In the genomic region with DNA sequence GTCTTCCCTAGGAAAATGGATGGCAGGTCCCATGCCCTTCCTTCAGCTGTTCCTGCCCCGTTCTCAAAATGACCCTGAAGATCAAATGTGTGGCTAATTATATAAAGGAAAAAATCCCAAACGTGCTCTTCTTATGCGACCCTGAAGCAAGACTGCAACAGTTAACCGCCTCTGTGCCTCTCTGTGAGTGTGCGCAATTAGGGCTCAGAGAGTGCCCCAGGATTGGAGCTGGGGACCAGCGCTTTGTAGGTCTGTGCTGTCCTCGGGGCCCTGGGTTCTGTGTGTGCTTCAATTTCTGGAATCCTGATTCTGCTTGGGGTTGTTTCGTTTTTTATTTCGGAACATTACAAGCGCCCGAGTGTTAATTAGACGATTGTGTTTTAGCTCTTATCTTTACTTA, we compare ENCODE assay signal across 9 mouse cellular contexts. TPM values are rescaled to one million over a fixed set of nuclear protein-coding genes. Genes with fewer than 3 reads are reported as not detected.
DNase-seq lines count a peak whose midpoint lies in the region; ATAC-seq lines count a peak whose summit lies in the region.
"Had no signal": no experiment of that assay in that cellular context is flagged by ENCODE, and none has a peak within 500 bp of the region (broad histone marks: within the 10 kb centered on the region; RNA-seq: fewer than 3 reads in every experiment).

No protein-coding gene starts in this region.

- H3K27ac ChIP-seq in heart, embryonic 16.5 days (ENCODE audit: low read length), result no peak overlapping the region
- H3K27ac ChIP-seq in hindbrain, embryonic 15.5 days (replicated peaks), result no peak overlapping the region
- H3K27ac ChIP-seq in midbrain, embryonic 13.5 days, result no peak overlapping the region

- peak overlapping the region; percentile 25; the same call in 1 of the 2 replicates for H3K9ac ChIP-seq in heart, embryonic 16.5 days (ENCODE audit: low read length)
- H3K9ac ChIP-seq in hindbrain, embryonic 15.5 days, result 0 out of 2 replicates have a peak overlapping the region, but pooled peaks have one; percentile 10
- no peak overlapping the region for H3K9ac ChIP-seq in midbrain, embryonic 13.5 days (replicated peaks)

- peaks cover 8% of the 10 kb centered on the region; the same call in 1 of the 2 replicates for H3K27me3 ChIP-seq in heart, embryonic 16.5 days (ENCODE audit: control insufficient read depth, insufficient read depth, low read length)
- no peaks in the 10 kb centered on the region for H3K27me3 ChIP-seq in hindbrain, embryonic 15.5 days
- H3K27me3 ChIP-seq in midbrain, embryonic 13.5 days, result no peaks in the 10 kb centered on the region

- ATAC-seq in heart, embryonic 16.5 days (replicated peaks; ENCODE audit: extremely low read depth, insufficient read depth, low FRiP score), result no peak
- ATAC-seq in hindbrain, embryonic 15.5 days (ENCODE audit: low FRiP score, low read depth), result no peak
- no peak for ATAC-seq in midbrain, embryonic 13.5 days
- ATAC-seq: CD4-positive, CD25-positive, alpha-beta regulatory T cell, adult 4 months had no signal

- 8% methylated on average over 12 of the region's 12 CpGs for WGBS in heart, embryonic 16.5 days
- WGBS in hindbrain, embryonic 15.5 days, result 12% methylated on average over 12 of the region's 12 CpGs
- WGBS in midbrain, embryonic 13.5 days, result 12% methylated on average over 12 of the region's 12 CpGs

- no peaks in the 10 kb centered on the region for H3K9me3 ChIP-seq in heart, embryonic 16.5 days (replicated peaks; ENCODE audit: control insufficient read depth, low read length)
- H3K9me3 ChIP-seq in hindbrain, embryonic 15.5 days, result no peaks in the 10 kb centered on the region
- H3K9me3 ChIP-seq in midbrain, embryonic 13.5 days, result no peaks in the 10 kb centered on the region

- H3K36me3 ChIP-seq in heart, embryonic 16.5 days (ENCODE audit: control insufficient read depth, insufficient read depth), result no peaks in the 10 kb centered on the region
- no peaks in the 10 kb centered on the region for H3K36me3 ChIP-seq in hindbrain, embryonic 15.5 days
- H3K36me3 ChIP-seq in midbrain, embryonic 13.5 days, result no peaks in the 10 kb centered on the region

- peak overlapping the region; percentile 71 for H3K4me2 ChIP-seq in heart, embryonic 16.5 days (ENCODE audit: low read depth, low read length)
- peak overlapping the region; percentile 61 for H3K4me2 ChIP-seq in hindbrain, embryonic 15.5 days
- peak overlapping the region; percentile 57 for H3K4me2 ChIP-seq in midbrain, embryonic 13.5 days (replicated peaks)

- DNase-seq in heart, postnatal 10 days, result no peak
- peak; percentile 50 for DNase-seq in embryo, embryonic 11 days
- DNase-seq in urinary bladder, adult 2 months (ENCODE audit: low spot score), result no peak
- DNase-seq in spleen, adult 12 weeks (ENCODE audit: low spot score), result no peak
- no peak for DNase-seq in cerebellum, postnatal 36 days

- intact Hi-C loops in heart, postnatal 10 days (cut with DNase I), result no loop called here

- peak overlapping the region; percentile 46 for H3K4me3 ChIP-seq in heart, embryonic 16.5 days (ENCODE audit: low read length)
- peak overlapping the region; percentile 30 for H3K4me3 ChIP-seq in hindbrain, embryonic 15.5 days
- H3K4me3 ChIP-seq in midbrain, embryonic 13.5 days (replicated peaks), result peak overlapping the region; percentile 35

- peaks cover 12% of the 10 kb centered on the region for H3K4me1 ChIP-seq in heart, embryonic 16.5 days (ENCODE audit: control insufficient read depth, insufficient read depth, low read length)
- peaks cover 11% of the 10 kb centered on the region for H3K4me1 ChIP-seq in hindbrain, embryonic 15.5 days (replicated peaks)
- peaks cover 11% of the 10 kb centered on the region for H3K4me1 ChIP-seq in midbrain, embryonic 13.5 days (replicated peaks)

RNA-seq across cellular contexts. Expression of a gene that starts 0.5 kb away (rescaled TPM):
- 0.11 and 0.17 TPM in 2 replicates for polyA plus RNA-seq in heart, embryonic 16.5 days (2015; fragmentation: Nextera tagmentation; extraction: Ambion mirVana)
- total RNA-seq in heart, postnatal 10 days (2021), result under 1 TPM; 0.10 to 0.22 TPM
- 0.33 and 0.41 TPM in 2 replicates for polyA plus RNA-seq in hindbrain, embryonic 15.5 days (2015; fragmentation: Nextera tagmentation; extraction: Ambion mirVana)
- polyA plus RNA-seq in midbrain, embryonic 13.5 days (2015; fragmentation: Nextera tagmentation; extraction: Ambion mirVana), result 0.26 and 0.34 TPM in 2 replicates
- polyA plus RNA-seq in urinary bladder, adult 2 months (2012; rRNA removed), result 0.01 and 0.07 TPM in 2 replicates

RNA-seq across cellular contexts. Expression of a gene that starts 51.8 kb away (rescaled TPM):
- 5.7 and 6.4 TPM in 2 replicates for polyA plus RNA-seq in heart, embryonic 16.5 days (2015; fragmentation: Nextera tagmentation; extraction: Ambion mirVana)
- 1 to 10 TPM; 3.4 to 3.9 TPM for total RNA-seq in heart, postnatal 10 days (2021)
- 10.0 and 10.9 TPM in 2 replicates for polyA plus RNA-seq in hindbrain, embryonic 15.5 days (2015; fragmentation: Nextera tagmentation; extraction: Ambion mirVana)
- polyA plus RNA-seq in midbrain, embryonic 13.5 days (2015; fragmentation: Nextera tagmentation; extraction: Ambion mirVana), result 12.8 and 14.6 TPM in 2 replicates
- polyA plus RNA-seq in urinary bladder, adult 2 months (2012; rRNA removed), result 5.2 and 5.5 TPM in 2 replicates
